Mouse (Mus musculus) heart, postnatal 0 days (tissue): Measurements from ENCODE around the gene Ccdc57. TPM values are rescaled to one million over a fixed set of nuclear protein-coding genes. Genes with fewer than 3 reads are reported as not detected.
"Not testable (repeated sequence)": the region's sequence is repeated elsewhere in the genome, so short reads cannot be mapped to it uniquely, and the experiment has no call there.

ENCODE experiments used
- ATAC-seq: fragments of 200-750 bp; cut with Nextera tagmentation; 2 replicates; pipeline ENCODE4 v1.8.0; 2017; ENCODE audit warnings: low read depth, moderate number of reproducible peaks, moderate library complexity; ENCODE audit not compliant: insufficient read depth
- DNase-seq: peaks from one replicate; pipeline ENCODE4 v3.0.0-alpha.2; 2016; ENCODE audit warnings: low spot score
- H3K27ac ChIP-seq: fragments of 300-500 bp; sonication (generic); 2 replicates; pipeline ENCODE4 v1.5.1; 2014; ENCODE audit warnings: low read depth, mild to moderate bottlenecking
- H3K27me3 ChIP-seq: fragments of 300-500 bp; sonication (generic); 2 replicates; pipeline ENCODE4 v1.6.1; 2014; ENCODE audit warnings: low read length, mixed read lengths; ENCODE audit not compliant: control insufficient read depth, insufficient read depth
- H3K36me3 ChIP-seq: fragments of 300-500 bp; sonication (generic); replicated peaks from 2 replicates; pipeline ENCODE4 v1.6.1; 2014; ENCODE audit warnings: low read length, mixed read lengths; ENCODE audit not compliant: control insufficient read depth, insufficient read depth
- H3K4me1 ChIP-seq: fragments of 300-500 bp; sonication (generic); 2 replicates; pipeline ENCODE4 v1.6.1; 2014; ENCODE audit warnings: antibody characterized with exemption; ENCODE audit not compliant: control insufficient read depth, insufficient read depth
- H3K4me2 ChIP-seq: fragments of 300-500 bp; sonication (generic); 2 replicates; pipeline ENCODE4 v1.6.1; 2014; ENCODE audit warnings: low read depth, mild to moderate bottlenecking, low read length, moderate library complexity
- H3K4me3 ChIP-seq: fragments of 300-500 bp; sonication (generic); 2 replicates; pipeline ENCODE4 v1.5.1; 2014; ENCODE audit warnings: low read depth, low read length
- H3K9ac ChIP-seq: fragments of 300-500 bp; sonication (generic); replicated peaks from 2 replicates; pipeline ENCODE4 v1.6.1; 2014; ENCODE audit warnings: low read depth, low read length, mixed read lengths
- H3K9me3 ChIP-seq: fragments of 300-500 bp; sonication (generic); replicated peaks from 2 replicates; pipeline ENCODE4 v1.6.1; 2016; ENCODE audit warnings: low read length; ENCODE audit not compliant: control insufficient read depth
- CTCF ChIP-seq: IDR thresholded peaks from 2 replicates; pipeline ENCODE4 v1.5.1; 2016; ENCODE audit warnings: antibody characterized with exemption, control low read depth, low read depth
- EP300 ChIP-seq: IDR thresholded peaks from 2 replicates; pipeline ENCODE4 v1.6.1; 2016; ENCODE audit warnings: antibody characterized with exemption, low read depth
- WGBS: fragments of 180-500 bp; shearing (Covaris S2); extraction: QIAGEN DNeasy Blood & Tissue Kit; methylation state at CpG from one replicate; pipeline ENCODE4 v1.1.7; 2014; 5-methylcytosine and 5-hydroxymethylcytosine counted together
- polyA plus RNA-seq: library from polyadenylated mRNA; unstranded; fragments of >200 nt; fragmentation: Nextera tagmentation; extraction: Ambion mirVana; gene quantifications from 2 replicates; pipeline ENCODE4 v1.2.1, GENCODE M21; 2015
- total RNA-seq: library from RNA; depleted of rRNA; stranded (reverse); fragments of >200 nt; gene quantifications from 2 replicates; pipeline ENCODE4 v1.2.3, GENCODE M21; 2014; ENCODE audit warnings: low replicate concordance

The Ccdc57 gene
- total and polyA plus RNA-seq, 2 experiments from 2014 or later = 1.5 to 1.6 TPM

DNA sequence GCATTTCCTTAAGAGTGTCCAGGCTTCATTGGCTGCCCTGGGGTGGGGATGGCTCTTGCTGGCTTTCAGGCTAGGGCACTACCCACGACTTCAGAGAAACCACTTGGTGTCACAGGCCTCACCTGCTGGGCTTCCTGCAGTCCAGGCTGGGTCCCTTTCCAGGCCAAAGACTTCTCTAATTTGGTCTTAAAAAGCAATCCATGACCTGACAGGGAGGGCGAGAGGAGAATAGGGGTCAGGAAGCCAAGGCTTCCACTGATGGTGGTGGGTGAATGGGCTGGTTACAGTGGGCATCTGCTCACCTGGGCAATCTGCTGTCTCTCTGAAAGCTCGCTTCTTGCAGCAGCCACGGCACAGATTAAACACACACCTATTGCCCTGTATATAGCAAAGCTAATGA lies 143.3 kb downstream of the Ccdc57 start:
- Histone ChIP-seq H3K27ac (no peak overlapping the region), H3K27me3 (no peaks in the 10 kb centered on the region), H3K36me3 (peaks cover 67% of the 10 kb centered on the region), H3K4me2 (no peak overlapping the region), H3K4me1 (peaks cover 8% of the 10 kb centered on the region), H3K9ac (no peak overlapping the region), H3K4me3 (no peak overlapping the region), H3K9me3 (no peaks in the 10 kb centered on the region)
- DNase-seq = no peak
- no peak for TF ChIP-seq CTCF
- no peak for TF ChIP-seq EP300
- WGBS = 87% methylated on average over 4 of the region's 4 CpGs
- no peak for ATAC-seq

DNA sequence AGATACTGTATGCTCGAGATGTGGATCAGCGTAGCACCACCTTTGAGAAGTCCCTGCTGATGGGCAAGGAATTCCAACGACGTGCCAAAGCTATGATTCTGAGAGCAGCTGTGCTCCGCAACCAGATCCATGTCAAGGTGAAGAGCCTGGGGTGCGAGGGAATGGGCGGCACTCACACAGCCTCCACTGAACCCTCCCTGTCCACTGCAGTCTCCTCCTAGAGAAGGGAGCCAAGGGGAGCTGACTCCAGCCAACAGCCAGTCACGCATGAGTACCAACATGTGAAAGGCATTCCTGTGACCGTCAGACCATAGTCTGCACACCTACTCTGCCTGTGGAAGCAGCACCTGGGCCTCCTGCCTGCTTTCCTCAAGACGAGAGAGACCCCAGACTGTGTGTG lies 144.2 kb downstream of the Ccdc57 start:
- peaks cover 11% of the 10 kb centered on the region for H3K4me1 ChIP-seq
- 80% methylated on average over 9 of the region's 10 CpGs for WGBS
- DNase-seq, H3K4me2 ChIP-seq, H3K9me3 ChIP-seq, ATAC-seq, H3K27me3 ChIP-seq, H3K9ac ChIP-seq, H3K27ac ChIP-seq, H3K4me3 ChIP-seq: not testable (repeated sequence)
- H3K36me3 ChIP-seq = peaks cover 63% of the 10 kb centered on the region

DNA sequence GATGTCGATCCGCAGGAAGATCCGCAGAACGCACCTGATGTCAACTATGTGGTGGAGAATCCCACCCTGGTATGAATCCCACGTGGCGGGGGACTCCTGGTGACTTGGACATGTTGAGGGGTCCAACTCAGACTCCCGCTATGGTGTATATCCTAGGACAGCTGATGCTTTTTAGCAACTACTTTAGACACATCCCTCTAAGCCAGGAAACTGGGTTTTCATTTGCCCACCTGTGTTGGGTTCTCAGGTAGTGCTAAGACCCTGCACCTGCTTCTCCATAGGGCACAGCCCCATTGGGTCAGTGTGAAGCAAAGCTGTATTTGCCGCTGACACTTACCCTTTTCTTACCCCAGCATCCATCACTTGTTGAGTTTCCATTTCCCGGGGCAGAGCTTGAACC lies 147.5 kb downstream of the Ccdc57 start:
- H3K36me3 ChIP-seq = peaks cover 51% of the 10 kb centered on the region

DNA sequence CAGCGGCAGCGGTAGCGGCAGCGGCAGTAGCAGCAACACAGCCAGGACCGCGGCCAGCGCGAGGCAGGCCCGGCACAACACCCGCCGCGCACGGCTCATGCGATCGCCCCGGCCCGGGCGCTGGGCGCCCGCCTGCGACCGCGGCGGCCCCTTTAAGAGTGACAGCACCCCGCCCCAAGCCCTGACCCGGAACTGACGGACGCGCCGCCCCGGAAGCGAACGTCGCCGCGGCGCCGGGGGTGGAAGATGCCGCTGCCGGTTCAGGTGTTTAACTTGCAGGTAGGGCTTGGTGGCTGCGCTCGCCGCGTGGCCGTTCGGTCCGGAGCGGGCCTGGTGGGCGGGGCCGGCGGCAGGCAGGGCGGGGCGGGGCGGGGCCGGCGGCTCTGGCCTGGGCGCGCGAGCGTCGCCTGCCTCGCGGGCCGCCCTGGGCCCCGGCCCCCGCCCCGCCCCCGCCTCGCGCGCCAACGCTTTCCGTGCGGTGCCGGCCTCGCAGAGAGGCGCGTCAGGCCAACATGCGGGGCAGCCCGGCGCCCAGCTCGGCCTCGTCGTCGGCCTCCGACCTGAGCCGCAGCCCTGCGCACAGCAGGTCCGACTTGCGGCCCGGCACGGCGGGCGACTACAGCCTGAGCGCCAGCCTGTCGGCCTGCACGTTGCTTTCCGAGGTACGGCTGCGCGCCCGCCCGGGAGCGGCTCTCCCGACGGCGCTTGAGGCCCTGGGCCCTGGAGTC lies 148.4 kb downstream of the Ccdc57 start, which contains the start of the genes Rfng and Gps1:
Rfng (minus strand) TSS at position 144 of the 728 bp plus-strand sequence.
Gps1 (plus strand) TSS at position 209 of the 728 bp plus-strand sequence.
- ATAC-seq = peak; percentile 80
- Histone ChIP-seq H3K27me3 (no peaks in the 10 kb centered on the region), H3K4me3 (peak within 1 kb of the TSS; percentile 80), H3K9ac (peak within 1 kb of the TSS; percentile 84), H3K4me1 (peaks cover 13% of the 10 kb centered on the region), H3K4me2 (peak within 1 kb of the TSS; percentile 95), H3K27ac (peak within 1 kb of the TSS; percentile 21), H3K9me3 (no peaks in the 10 kb centered on the region), H3K36me3 (peaks cover 42% of the 10 kb centered on the region)
- under 1% methylated on average over 79 of the region's 107 CpGs for WGBS
- peak; percentile 76 for DNase-seq
- TF ChIP-seq EP300 = no peak
- TF ChIP-seq CTCF = no peak

More for the DNA sequence above, 147.5 kb downstream of the Ccdc57 start:
- peak overlapping the region; percentile 84 for H3K9ac ChIP-seq
- 40% methylated on average over 9 of the region's 9 CpGs for WGBS
- peaks cover 13% of the 10 kb centered on the region for H3K4me1 ChIP-seq
- H3K4me2 ChIP-seq = peak overlapping the region; percentile 95
- no peak for TF ChIP-seq EP300
- TF ChIP-seq CTCF = no peak
- H3K9me3 ChIP-seq = no peaks in the 10 kb centered on the region
- no peak for ATAC-seq
- H3K27me3 ChIP-seq = no peaks in the 10 kb centered on the region
- no peak for DNase-seq
- H3K4me3 ChIP-seq = peak overlapping the region; percentile 80
- H3K27ac ChIP-seq = no peak overlapping the region

DNA sequence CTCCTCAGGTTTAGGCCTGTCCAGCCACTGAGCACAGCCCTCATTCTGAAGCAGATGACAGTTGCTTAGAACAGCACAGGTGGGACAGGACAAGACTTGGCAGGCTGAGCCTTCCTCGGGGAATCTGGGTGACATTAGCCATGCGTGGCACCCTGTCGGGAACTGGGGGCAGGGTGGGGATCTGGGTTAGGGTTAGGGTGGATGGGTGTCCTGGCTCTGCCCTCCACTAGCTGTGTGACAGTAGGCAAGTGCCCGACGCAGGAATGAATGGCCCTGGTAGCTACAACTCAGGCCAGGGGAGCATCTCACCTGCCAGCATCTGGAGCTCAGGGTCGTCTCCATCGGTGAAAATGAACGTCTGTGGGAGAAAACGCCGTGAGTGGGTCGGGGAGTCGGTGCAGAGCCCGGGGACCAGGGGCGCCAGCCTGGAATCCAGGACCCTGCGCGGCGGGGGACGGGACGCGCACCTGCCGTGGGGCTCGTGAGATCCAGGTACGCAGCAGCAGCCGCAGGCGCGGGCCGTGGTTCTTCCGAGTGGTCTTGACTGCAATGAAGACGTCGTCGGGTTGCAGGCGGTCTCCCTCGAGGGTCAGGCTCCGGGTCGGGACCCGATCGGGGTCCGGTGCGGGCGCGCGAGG lies 149.1 kb downstream of the Ccdc57 start:
- Histone ChIP-seq H3K4me3 (peak overlapping the region; percentile 80), H3K4me2 (peak overlapping the region; percentile 95), H3K27ac (peak overlapping the region; percentile 21), H3K36me3 (peaks cover 38% of the 10 kb centered on the region), H3K9ac (peak overlapping the region; percentile 84), H3K4me1 (peaks cover 13% of the 10 kb centered on the region), H3K9me3 (no peaks in the 10 kb centered on the region), H3K27me3 (no peaks in the 10 kb centered on the region)
- ATAC-seq = no peak
- TF ChIP-seq EP300 = no peak
- no peak for TF ChIP-seq CTCF
- DNase-seq = peak; percentile 11
- 2% methylated on average over 35 of the region's 42 CpGs for WGBS

DNA sequence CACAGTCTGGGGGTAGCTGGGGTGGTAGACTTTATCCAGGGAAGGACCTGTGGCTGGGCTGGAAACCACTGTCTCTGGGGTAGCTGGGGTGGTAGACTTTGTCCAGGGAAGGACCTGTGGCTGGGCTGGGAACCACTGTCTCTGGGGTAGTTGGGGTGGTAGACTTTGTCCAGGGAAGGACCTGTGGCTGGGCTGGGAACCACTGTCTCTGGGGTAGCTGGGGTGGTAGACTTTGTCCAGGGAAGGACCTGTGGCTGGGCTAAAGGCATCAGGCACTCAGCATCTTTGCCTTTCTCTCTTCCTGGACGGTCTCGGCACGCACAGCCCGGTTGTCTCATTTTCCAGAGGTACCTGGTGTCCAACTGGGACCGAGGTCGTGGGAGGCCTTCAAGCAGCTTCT lies 151.3 kb downstream of the Ccdc57 start:
- not testable (repeated sequence) for H3K4me2 ChIP-seq, H3K27ac ChIP-seq, H3K9ac ChIP-seq, H3K4me3 ChIP-seq, H3K9me3 ChIP-seq, DNase-seq, H3K27me3 ChIP-seq, ATAC-seq
- 91% methylated on average over 6 of the region's 6 CpGs for WGBS
- peaks cover 19% of the 10 kb centered on the region; the same call in 1 of the 2 replicates for H3K36me3 ChIP-seq
- peaks cover 13% of the 10 kb centered on the region for H3K4me1 ChIP-seq
